Mouse (Mus musculus) lung, postnatal 0 days (tissue): ENCODE data around the gene Dph3.

Experiments used
- CTCF ChIP-seq: IDR thresholded peaks from 2 replicates; pipeline ENCODE4 v1.5.1; 2016; ENCODE audit warnings: antibody characterized with exemption, mild to moderate bottlenecking
- EP300 ChIP-seq: IDR thresholded peaks from 2 replicates; pipeline ENCODE4 v1.6.1; 2016; ENCODE audit warnings: antibody characterized with exemption, mild to moderate bottlenecking, control low read depth

GRCm38 (mm10) chr14:32073211-32073685 lies 12.3 kb downstream of the Dph3 start:
- TF ChIP-seq CTCF (no peak), EP300 (peak; percentile 49; the same call in 1 of the 2 replicates)
